Mouse (Mus musculus): ENCODE data around the gene Galntl6.
A peak's percentile ranks its signal among the peaks of the same experiment; 100 is the strongest.

Gene Galntl6

GRCm38 (mm10) chr8:58265485-58265884 lies 647.0 kb downstream of the Galntl6 start:
- no peak for DNase-seq (ENCODE audit: low read depth, low spot score)

GRCm38 (mm10) chr8:58258577-58259315 lies 653.7 kb downstream of the Galntl6 start:
- no peak for DNase-seq (ENCODE audit: low read depth, low spot score)

GRCm38 (mm10) chr8:58253620-58254019 lies 658.8 kb downstream of the Galntl6 start:
- DNase-seq (ENCODE audit: low read depth, low spot score), result no peak

- DNase-seq (ENCODE audit: low read depth, low spot score), result no peak
Observed at GRCm38 (mm10) chr8:58244830-58245229, 667.6 kb downstream of the Galntl6 start.

GRCm38 (mm10) chr8:58234220-58234619 lies 678.2 kb downstream of the Galntl6 start:
- no peak for DNase-seq (ENCODE audit: low read depth, low spot score)

GRCm38 (mm10) chr8:58228725-58229124 lies 683.7 kb downstream of the Galntl6 start:
- no peak for DNase-seq (ENCODE audit: low read depth, low spot score)

- DNase-seq (ENCODE audit: low read depth, low spot score), result no peak
Observed at GRCm38 (mm10) chr8:58217885-58218284, 694.6 kb downstream of the Galntl6 start.

GRCm38 (mm10) chr8:58189694-58190093 lies 722.7 kb downstream of the Galntl6 start:
- DNase-seq (ENCODE audit: low read depth, low spot score), result no peak

- peak; percentile 9 for DNase-seq (ENCODE audit: low read depth, low spot score)
Observed at GRCm38 (mm10) chr8:58146961-58147360, 765.5 kb downstream of the Galntl6 start.

GRCm38 (mm10) chr8:58086733-58087132 lies 825.7 kb downstream of the Galntl6 start:
- no peak for DNase-seq (ENCODE audit: low read depth, low spot score)

- no peak for DNase-seq (ENCODE audit: low read depth, low spot score)
Observed at GRCm38 (mm10) chr8:58084931-58085330, 827.5 kb downstream of the Galntl6 start.

GRCm38 (mm10) chr8:58081715-58082114 lies 830.7 kb downstream of the Galntl6 start:
- no peak for DNase-seq (ENCODE audit: low read depth, low spot score)

GRCm38 (mm10) chr8:58074611-58075010 lies 837.8 kb downstream of the Galntl6 start:
- DNase-seq (ENCODE audit: low read depth, low spot score), result no peak

- DNase-seq (ENCODE audit: low read depth, low spot score), result no peak
Observed at GRCm38 (mm10) chr8:58073733-58074132, 838.7 kb downstream of the Galntl6 start.

- no peak for DNase-seq (ENCODE audit: low read depth, low spot score)
Observed at GRCm38 (mm10) chr8:58032271-58032670, 880.2 kb downstream of the Galntl6 start.

- DNase-seq (ENCODE audit: low read depth, low spot score), result no peak
Observed at GRCm38 (mm10) chr8:58025558-58025957, 886.9 kb downstream of the Galntl6 start.

GRCm38 (mm10) chr8:58025094-58025493 lies 887.3 kb downstream of the Galntl6 start:
- DNase-seq (ENCODE audit: low read depth, low spot score), result no peak

- DNase-seq (ENCODE audit: low read depth, low spot score), result no peak
Observed at GRCm38 (mm10) chr8:58023426-58024176, 888.8 kb downstream of the Galntl6 start.

- no peak for DNase-seq (ENCODE audit: low read depth, low spot score)
Observed at GRCm38 (mm10) chr8:57989428-57990171, 922.8 kb downstream of the Galntl6 start.

- no peak for DNase-seq (ENCODE audit: low read depth, low spot score)
Observed at GRCm38 (mm10) chr8:57977372-57977771, 935.1 kb downstream of the Galntl6 start.

GRCm38 (mm10) chr8:57974093-57974492 lies 938.3 kb downstream of the Galntl6 start:
- no peak for DNase-seq (ENCODE audit: low read depth, low spot score)

- no peak for DNase-seq (ENCODE audit: low read depth, low spot score)
Observed at GRCm38 (mm10) chr8:57972832-57973231, 939.6 kb downstream of the Galntl6 start.
